Mouse (Mus musculus) hindbrain, embryonic 16.5 days (tissue): ENCODE results near the gene Clec4g. TPM values are rescaled to one million over a fixed set of nuclear protein-coding genes. Genes with fewer than 3 reads are reported as not detected.
A peak's percentile ranks its signal among the peaks of the same experiment; 100 is the strongest.

Experiments
- ATAC-seq: fragments of 200-750 bp; cut with Nextera tagmentation; 2 replicates; pipeline ENCODE4 v1.8.0; 2017; ENCODE audit warnings: moderate TSS enrichment, moderate library complexity
- H3K27ac ChIP-seq: fragments of 300-500 bp; sonication (generic); 2 replicates; pipeline ENCODE4 v1.5.1; 2014; ENCODE audit warnings: low read depth, mild to moderate bottlenecking, control low read depth, low read length, moderate library complexity
- H3K27me3 ChIP-seq: fragments of 300-500 bp; sonication (generic); replicated peaks from 2 replicates; pipeline ENCODE4 v1.6.1; 2014; ENCODE audit warnings: low read length; ENCODE audit not compliant: control insufficient read depth, insufficient read depth
- H3K36me3 ChIP-seq: fragments of 300-500 bp; sonication (generic); 2 replicates; pipeline ENCODE4 v1.6.1; 2014; ENCODE audit warnings: mild to moderate bottlenecking, low read length, moderate library complexity, mixed read lengths; ENCODE audit not compliant: control insufficient read depth, insufficient read depth
- H3K4me1 ChIP-seq: fragments of 300-500 bp; sonication (generic); 2 replicates; pipeline ENCODE4 v1.6.1; 2014; ENCODE audit warnings: low read depth, low read length; ENCODE audit not compliant: control insufficient read depth, insufficient read depth
- H3K4me2 ChIP-seq: fragments of 300-500 bp; sonication (generic); 2 replicates; pipeline ENCODE4 v1.6.1; 2014; ENCODE audit warnings: mild to moderate bottlenecking, low read length, control low read depth, moderate library complexity
- H3K4me3 ChIP-seq: fragments of 300-500 bp; sonication (generic); 2 replicates; pipeline ENCODE4 v1.5.1; 2014; ENCODE audit warnings: mild to moderate bottlenecking, low read length, control low read depth, moderate library complexity
- H3K9ac ChIP-seq: fragments of 300-500 bp; sonication (generic); 2 replicates; pipeline ENCODE4 v1.6.1; 2014; ENCODE audit warnings: low read depth, mild to moderate bottlenecking, control low read depth, low read length, moderate library complexity
- H3K9me3 ChIP-seq: fragments of 300-500 bp; sonication (generic); 2 replicates; pipeline ENCODE4 v1.6.1; 2014; ENCODE audit warnings: mild to moderate bottlenecking, low read length, moderate library complexity; ENCODE audit not compliant: control insufficient read depth
- WGBS: fragments of 180-500 bp; shearing (Covaris S2); extraction: QIAGEN DNeasy Blood & Tissue Kit; methylation state at CpG from one replicate; pipeline ENCODE4 v1.1.7; 2014; 5-methylcytosine and 5-hydroxymethylcytosine counted together
- polyA plus RNA-seq: library from polyadenylated mRNA; unstranded; fragments of >200 nt; fragmentation: Nextera tagmentation; extraction: Ambion mirVana; gene quantifications from 2 replicates; pipeline ENCODE4 v1.2.1, GENCODE M21; 2015

Clec4g gene
- polyA plus RNA-seq, 1 experiment from 2014 or later, result not detected

- Histone ChIP-seq H3K36me3 (peaks cover 10% of the 10 kb centered on the region), H3K9ac (no peak overlapping the region), H3K9me3 (no peaks in the 10 kb centered on the region), H3K4me2 (no peak overlapping the region), H3K27ac (no peak overlapping the region), H3K27me3 (no peaks in the 10 kb centered on the region), H3K4me3 (no peak overlapping the region), H3K4me1 (peaks cover 15% of the 10 kb centered on the region)
- WGBS, result 51% methylated on average over 3 of the region's 3 CpGs
- ATAC-seq, result no peak
Observed at GRCm38 (mm10) chr8:3674671-3675070, 45.8 kb downstream of the Clec4g start.

GRCm38 (mm10) chr8:3671980-3672491, 48.4 kb downstream of the Clec4g start, which contains the start of gene Fcor:
Gene Fcor (minus strand): TSS chr8:3672362.
- Histone ChIP-seq H3K36me3 (no peaks in the 10 kb centered on the region), H3K9me3 (no peaks in the 10 kb centered on the region), H3K27ac (peak within 1 kb of the TSS; percentile 81), H3K27me3 (no peaks in the 10 kb centered on the region), H3K4me2 (peak within 1 kb of the TSS; percentile 69), H3K9ac (peak within 1 kb of the TSS; percentile 72), H3K4me1 (peaks cover 3% of the 10 kb centered on the region), H3K4me3 (peak within 1 kb of the TSS; percentile 56)
- WGBS, result 0% methylated on average over 23 of the region's 23 CpGs
- ATAC-seq, result peak; percentile 90

GRCm38 (mm10) chr8:3670388-3670787, 50.1 kb downstream of the Clec4g start:
- Histone ChIP-seq H3K27ac (no peak overlapping the region), H3K36me3 (no peaks in the 10 kb centered on the region), H3K4me3 (no peak overlapping the region), H3K9ac (no peak overlapping the region), H3K9me3 (no peaks in the 10 kb centered on the region), H3K4me1 (no peaks in the 10 kb centered on the region; the same call in 1 of the 2 replicates), H3K4me2 (no peak overlapping the region), H3K27me3 (no peaks in the 10 kb centered on the region)
- WGBS, result 87% methylated on average over 2 of the region's 2 CpGs
- no peak for ATAC-seq

GRCm38 (mm10) chr8:3665507-3665906, 54.9 kb downstream of the Clec4g start, which contains the start of gene Mcemp1:
Gene Mcemp1 (plus strand): TSS chr8:3665754.
- no peak for ATAC-seq
- no peaks in the 10 kb centered on the region for H3K4me1 ChIP-seq
- H3K27ac ChIP-seq, result no peak within 1 kb of the TSS
- H3K27me3 ChIP-seq, result no peaks in the 10 kb centered on the region
- no peak within 1 kb of the TSS for H3K4me3 ChIP-seq
- 79% methylated on average over 6 of the region's 6 CpGs for WGBS
- no peaks in the 10 kb centered on the region for H3K9me3 ChIP-seq
- no peak within 1 kb of the TSS for H3K4me2 ChIP-seq
- no peak within 1 kb of the TSS for H3K9ac ChIP-seq
- H3K36me3 ChIP-seq, result no peaks in the 10 kb centered on the region

- no peaks in the 10 kb centered on the region for H3K27me3 ChIP-seq
- H3K36me3 ChIP-seq, result no peaks in the 10 kb centered on the region
- no peak for ATAC-seq
- no peak overlapping the region for H3K4me2 ChIP-seq
- H3K4me1 ChIP-seq, result no peaks in the 10 kb centered on the region
- H3K27ac ChIP-seq, result no peak overlapping the region
- no peak overlapping the region for H3K9ac ChIP-seq
- H3K9me3 ChIP-seq, result no peaks in the 10 kb centered on the region
- no peak overlapping the region for H3K4me3 ChIP-seq
- whole genome bisulfite sequencing, result 76% methylated on average over 5 of the region's 5 CpGs
Observed at GRCm38 (mm10) chr8:3664405-3664804, 56.0 kb downstream of the Clec4g start.

- H3K27ac ChIP-seq, result no peak overlapping the region
- 89% methylated on average over 8 of the region's 8 CpGs for WGBS
- no peaks in the 10 kb centered on the region for H3K9me3 ChIP-seq
- H3K27me3 ChIP-seq, result no peaks in the 10 kb centered on the region
- H3K9ac ChIP-seq, result no peak overlapping the region
- H3K4me2 ChIP-seq, result no peak overlapping the region
- H3K4me1 ChIP-seq, result no peaks in the 10 kb centered on the region; the same call in 1 of the 2 replicates
- no peak overlapping the region for H3K4me3 ChIP-seq
- no peaks in the 10 kb centered on the region for H3K36me3 ChIP-seq
- ATAC-seq, result no peak
Observed at GRCm38 (mm10) chr8:3660889-3661288, 59.6 kb downstream of the Clec4g start.

Other genes with a start within 250 kb of the Clec4g start
- gene Tex45, start 249.8 kb downstream of the Clec4g start, polyA plus RNA-seq, result 0.39 and 0.60 TPM in 2 replicates
- 55.3 and 65.3 TPM in 2 replicates for gene Zfp358, start 227.5 kb downstream of the Clec4g start, polyA plus RNA-seq
- 113 and 119 TPM in 2 replicates for gene Mcoln1, start 220.2 kb downstream of the Clec4g start, polyA plus RNA-seq
- 43.1 and 52.0 TPM in 2 replicates for gene Pnpla6, start 205.3 kb downstream of the Clec4g start, polyA plus RNA-seq
- 0.36 and 0.39 TPM in 2 replicates for gene C330021F23Rik, start 152.7 kb downstream of the Clec4g start, polyA plus RNA-seq
- 42.3 and 47.8 TPM in 2 replicates for gene Camsap3, start 133.4 kb downstream of the Clec4g start, polyA plus RNA-seq
- gene Xab2, start 99.3 kb downstream of the Clec4g start, polyA plus RNA-seq, result 46.7 and 51.4 TPM in 2 replicates
- gene Pet100, start 99.1 kb downstream of the Clec4g start, polyA plus RNA-seq, result 65.3 and 73.2 TPM in 2 replicates
- gene Pcp2, start 95.1 kb downstream of the Clec4g start, polyA plus RNA-seq, result 24.9 and 30.6 TPM in 2 replicates
- gene Stxbp2, start 89.7 kb downstream of the Clec4g start, polyA plus RNA-seq, result 39.3 and 42.5 TPM in 2 replicates
- 0.34 and 0.67 TPM in 2 replicates for gene Retn, start 64.9 kb downstream of the Clec4g start, polyA plus RNA-seq
- 0.14 and 0.24 TPM in 2 replicates for gene Mcemp1, start 54.9 kb downstream of the Clec4g start, polyA plus RNA-seq
- gene Fcor, start 48.3 kb downstream of the Clec4g start, polyA plus RNA-seq, result 20.9 and 21.7 TPM in 2 replicates
- gene Trappc5, start 44.4 kb downstream of the Clec4g start, polyA plus RNA-seq, result 64.0 and 69.2 TPM in 2 replicates
- gene Fcer2a, start 26.5 kb downstream of the Clec4g start, polyA plus RNA-seq, result 0.41 and 0.45 TPM in 2 replicates
- gene Cd209a, start 28.3 kb upstream of the Clec4g start, polyA plus RNA-seq, result 0.34 TPM in 1 of 2 replicates, not detected in the other
- gene Cd209e, start 133.7 kb upstream of the Clec4g start, polyA plus RNA-seq, result not detected in 2 replicates
- gene Cd209d, start 157.9 kb upstream of the Clec4g start, polyA plus RNA-seq, result not detected in 2 replicates
- gene Cd209b, start 206.2 kb upstream of the Clec4g start, polyA plus RNA-seq, result not detected in 2 replicates
- gene Cd209c, start 234.1 kb upstream of the Clec4g start, polyA plus RNA-seq, result 0.50 and 0.51 TPM in 2 replicates